Mouse (Mus musculus) cerebellum, adult 9-11 months (tissue): ENCODE measurements around the gene Sh3rf1.
"Not testable (repeated sequence)": the region's sequence is repeated elsewhere in the genome, so short reads cannot be mapped to it uniquely, and the experiment has no call there.

Experiments
- DNase-seq: peaks from one replicate; pipeline ENCODE4 v3.0.0; 2022

Sh3rf1 gene

GRCm38 (mm10) chr8:61378847-61379698 lies 155.4 kb downstream of the Sh3rf1 start:
- DNase-seq, result no peak

- DNase-seq, result no peak
These were observed 160.9 kb downstream of the Sh3rf1 start for GRCm38 (mm10) chr8:61384536-61384935.

GRCm38 (mm10) chr8:61385502-61386191 lies 162.0 kb downstream of the Sh3rf1 start:
- DNase-seq, result no peak

GRCm38 (mm10) chr8:61386645-61387044 lies 163.0 kb downstream of the Sh3rf1 start:
- peak; percentile 13 for DNase-seq

- DNase-seq, result no peak
These were observed 163.9 kb downstream of the Sh3rf1 start for GRCm38 (mm10) chr8:61387501-61387963.

GRCm38 (mm10) chr8:61388341-61388740 lies 164.7 kb downstream of the Sh3rf1 start:
- no peak for DNase-seq

GRCm38 (mm10) chr8:61390307-61391057 lies 166.8 kb downstream of the Sh3rf1 start:
- no peak for DNase-seq

- DNase-seq, result no peak
These were observed 167.4 kb downstream of the Sh3rf1 start for GRCm38 (mm10) chr8:61391058-61391434.

GRCm38 (mm10) chr8:61397139-61397538 lies 173.5 kb downstream of the Sh3rf1 start:
- DNase-seq, result no peak

GRCm38 (mm10) chr8:61397755-61398154 lies 174.1 kb downstream of the Sh3rf1 start:
- no peak for DNase-seq

GRCm38 (mm10) chr8:61402861-61403260 lies 179.2 kb downstream of the Sh3rf1 start:
- no peak for DNase-seq

GRCm38 (mm10) chr8:61403266-61404177 lies 179.8 kb downstream of the Sh3rf1 start:
- DNase-seq, result peak; percentile 8

- DNase-seq, result no peak
These were observed 180.5 kb downstream of the Sh3rf1 start for GRCm38 (mm10) chr8:61404178-61404560.

GRCm38 (mm10) chr8:61409081-61409480 lies 185.4 kb downstream of the Sh3rf1 start:
- DNase-seq, result no peak

- DNase-seq, result not testable (repeated sequence)
These were observed 186.0 kb downstream of the Sh3rf1 start for GRCm38 (mm10) chr8:61409712-61410111.

GRCm38 (mm10) chr8:61419521-61419920 lies 195.8 kb downstream of the Sh3rf1 start:
- no peak for DNase-seq

GRCm38 (mm10) chr8:61420166-61420565 lies 196.5 kb downstream of the Sh3rf1 start:
- DNase-seq, result no peak

- DNase-seq, result no peak
These were observed 197.9 kb downstream of the Sh3rf1 start for GRCm38 (mm10) chr8:61421606-61422005.

GRCm38 (mm10) chr8:61425125-61425524 lies 201.5 kb downstream of the Sh3rf1 start:
- no peak for DNase-seq

- DNase-seq, result no peak
These were observed 202.4 kb downstream of the Sh3rf1 start for GRCm38 (mm10) chr8:61426072-61426471.

GRCm38 (mm10) chr8:61426671-61427070 lies 203.0 kb downstream of the Sh3rf1 start:
- DNase-seq, result no peak
